Mouse (Mus musculus) intestine, embryonic 14.5 days (tissue): ENCODE data around the gene Tmod3. TPM values are rescaled to one million over a fixed set of nuclear protein-coding genes. Genes with fewer than 3 reads are reported as not detected.

ENCODE experiments used
- ATAC-seq: fragments of 200-750 bp; cut with Nextera tagmentation; replicated peaks from 2 replicates; pipeline ENCODE4 v1.8.0; 2017; ENCODE audit warnings: low read depth, moderate number of reproducible peaks, moderate TSS enrichment, moderate library complexity; ENCODE audit not compliant: low FRiP score, low TSS enrichment
- DNase-seq: peaks from one replicate; pipeline ENCODE4 v3.0.0-alpha.2; 2018; ENCODE audit warnings: low spot score
- H3K27ac ChIP-seq: fragments of 300-500 bp; sonication (generic); 2 replicates; pipeline ENCODE4 v1.5.1; 2014; ENCODE audit warnings: low read depth, mild to moderate bottlenecking, control low read depth
- H3K27me3 ChIP-seq: fragments of 300-500 bp; sonication (generic); replicated peaks from 2 replicates; pipeline ENCODE4 v1.6.1; 2014; ENCODE audit warnings: low read length, control low read depth; ENCODE audit not compliant: control insufficient read depth, insufficient read depth
- H3K36me3 ChIP-seq: fragments of 300-500 bp; sonication (generic); 2 replicates; pipeline ENCODE4 v1.6.1; 2014; ENCODE audit warnings: low read length, control low read depth; ENCODE audit not compliant: control insufficient read depth, insufficient read depth
- H3K4me1 ChIP-seq: fragments of 300-500 bp; sonication (generic); replicated peaks from 2 replicates; pipeline ENCODE4 v1.6.1; 2014; ENCODE audit warnings: low read length, control low read depth, mixed read lengths; ENCODE audit not compliant: control insufficient read depth, insufficient read depth
- H3K4me2 ChIP-seq: fragments of 300-500 bp; sonication (generic); 2 replicates; pipeline ENCODE4 v1.6.1; 2014; ENCODE audit warnings: low read length
- H3K4me3 ChIP-seq: fragments of 300-500 bp; sonication (generic); 2 replicates; pipeline ENCODE4 v1.5.1; 2014; ENCODE audit warnings: low read depth, low read length, control low read depth, mixed read lengths
- H3K9ac ChIP-seq: fragments of 300-500 bp; sonication (generic); 2 replicates; pipeline ENCODE4 v1.6.1; 2014; ENCODE audit warnings: mild to moderate bottlenecking, low read length
- H3K9me3 ChIP-seq: fragments of 300-500 bp; sonication (generic); 2 replicates; pipeline ENCODE4 v1.6.1; 2016; ENCODE audit warnings: low read length, control low read depth; ENCODE audit not compliant: control insufficient read depth
- WGBS: fragments of 180-500 bp; shearing (Covaris S2); extraction: QIAGEN DNeasy Blood & Tissue Kit; methylation state at CpG from one replicate; pipeline ENCODE4 v1.1.7; 2014; 5-methylcytosine and 5-hydroxymethylcytosine counted together
- polyA plus RNA-seq: library from polyadenylated mRNA; unstranded; fragments of >200 nt; fragmentation: Nextera tagmentation; extraction: Ambion mirVana; gene quantifications from 2 replicates; pipeline ENCODE4 v1.2.1, GENCODE M21; 2014

Gene Tmod3
- polyA plus RNA-seq, 1 experiment from 2014 or later, result 89.2 TPM

GRCm38 (mm10) chr9:75523646-75524045, 35.8 kb downstream of the Tmod3 start:
- ATAC-seq, result no peak
- H3K9ac ChIP-seq, result no peak overlapping the region
- H3K9me3 ChIP-seq, result no peaks in the 10 kb centered on the region
- 84% methylated on average over 6 of the region's 6 CpGs for WGBS
- H3K4me1 ChIP-seq, result no peaks in the 10 kb centered on the region
- H3K27me3 ChIP-seq, result no peaks in the 10 kb centered on the region
- DNase-seq, result no peak
- H3K27ac ChIP-seq, result no peak overlapping the region
- H3K36me3 ChIP-seq, result 0 out of 2 replicates have a peak, but pooled peaks cover under 1% of the 10 kb centered on the region
- H3K4me3 ChIP-seq, result no peak overlapping the region
- no peak overlapping the region for H3K4me2 ChIP-seq

- H3K4me2 ChIP-seq, result no peak overlapping the region
- H3K27ac ChIP-seq, result no peak overlapping the region
- no peak overlapping the region for H3K9ac ChIP-seq
- H3K36me3 ChIP-seq, result 0 out of 2 replicates have a peak, but pooled peaks cover 4% of the 10 kb centered on the region
- no peaks in the 10 kb centered on the region for H3K27me3 ChIP-seq
- no peaks in the 10 kb centered on the region for H3K9me3 ChIP-seq
- no peak overlapping the region for H3K4me3 ChIP-seq
- no peak for DNase-seq
- WGBS, result 65% methylated on average over 2 of the region's 2 CpGs
- H3K4me1 ChIP-seq, result no peaks in the 10 kb centered on the region
- ATAC-seq, result no peak
Observed at GRCm38 (mm10) chr9:75522217-75522616, 37.2 kb downstream of the Tmod3 start.

- Histone ChIP-seq H3K4me1 (no peaks in the 10 kb centered on the region), H3K27ac (no peak overlapping the region), H3K4me3 (no peak overlapping the region), H3K9me3 (no peaks in the 10 kb centered on the region), H3K4me2 (no peak overlapping the region), H3K27me3 (no peaks in the 10 kb centered on the region), H3K9ac (no peak overlapping the region), H3K36me3 (0 out of 2 replicates have a peak, but pooled peaks cover 4% of the 10 kb centered on the region)
- ATAC-seq (no peak), DNase-seq (no peak)
- 62% methylated on average over 4 of the region's 4 CpGs for WGBS
Observed at GRCm38 (mm10) chr9:75521788-75522187, 37.7 kb downstream of the Tmod3 start.

- ATAC-seq, result no peak
- no peak overlapping the region for H3K4me3 ChIP-seq
- DNase-seq, result no peak
- no peaks in the 10 kb centered on the region for H3K27me3 ChIP-seq
- no peaks in the 10 kb centered on the region for H3K4me1 ChIP-seq
- 94% methylated on average over 8 of the region's 8 CpGs for WGBS
- no peaks in the 10 kb centered on the region for H3K9me3 ChIP-seq
- H3K27ac ChIP-seq, result no peak overlapping the region
- H3K4me2 ChIP-seq, result no peak overlapping the region
- H3K9ac ChIP-seq, result no peak overlapping the region
- H3K36me3 ChIP-seq, result peaks cover 8% of the 10 kb centered on the region; the same call in 1 of the 2 replicates
Observed at GRCm38 (mm10) chr9:75520940-75521339, 38.5 kb downstream of the Tmod3 start.

- Histone ChIP-seq H3K4me3 (no peak overlapping the region), H3K36me3 (peaks cover 33% of the 10 kb centered on the region), H3K27ac (no peak overlapping the region), H3K4me2 (no peak overlapping the region), H3K4me1 (no peaks in the 10 kb centered on the region), H3K9me3 (no peaks in the 10 kb centered on the region), H3K9ac (no peak overlapping the region), H3K27me3 (no peaks in the 10 kb centered on the region)
- no peak for DNase-seq
- 71% methylated on average over 3 of the region's 3 CpGs for WGBS
- ATAC-seq, result no peak
Observed at GRCm38 (mm10) chr9:75517751-75518150, 41.7 kb downstream of the Tmod3 start.

- Histone ChIP-seq H3K27ac (no peak overlapping the region), H3K9me3 (no peaks in the 10 kb centered on the region), H3K9ac (no peak overlapping the region), H3K4me2 (no peak overlapping the region), H3K4me3 (no peak overlapping the region), H3K27me3 (no peaks in the 10 kb centered on the region), H3K36me3 (peaks cover 42% of the 10 kb centered on the region), H3K4me1 (no peaks in the 10 kb centered on the region)
- 61% methylated on average over 12 of the region's 12 CpGs for WGBS
- ATAC-seq, result peak; percentile 72; the same call in 1 of the 2 replicates
- peak; percentile 61 for DNase-seq
Observed at GRCm38 (mm10) chr9:75515464-75516113, 43.9 kb downstream of the Tmod3 start.

- no peaks in the 10 kb centered on the region for H3K4me1 ChIP-seq
- H3K9me3 ChIP-seq, result no peaks in the 10 kb centered on the region
- ATAC-seq (no peak), DNase-seq (no peak)
- H3K9ac ChIP-seq, result no peak overlapping the region
- H3K4me3 ChIP-seq, result no peak overlapping the region
- WGBS, result 86% methylated on average over 8 of the region's 8 CpGs
- H3K27ac ChIP-seq, result no peak overlapping the region
- no peaks in the 10 kb centered on the region for H3K27me3 ChIP-seq
- peaks cover 76% of the 10 kb centered on the region for H3K36me3 ChIP-seq
- no peak overlapping the region for H3K4me2 ChIP-seq
Observed at GRCm38 (mm10) chr9:75511236-75511939, 48.1 kb downstream of the Tmod3 start.

GRCm38 (mm10) chr9:75504311-75504710, 55.1 kb downstream of the Tmod3 start:
- no peak overlapping the region for H3K9ac ChIP-seq
- DNase-seq (no peak), ATAC-seq (no peak)
- H3K9me3 ChIP-seq, result no peaks in the 10 kb centered on the region
- no peaks in the 10 kb centered on the region for H3K27me3 ChIP-seq
- 87% methylated on average over 6 of the region's 6 CpGs for WGBS
- peaks cover 68% of the 10 kb centered on the region for H3K36me3 ChIP-seq
- H3K27ac ChIP-seq, result no peak overlapping the region
- H3K4me2 ChIP-seq, result no peak overlapping the region
- H3K4me3 ChIP-seq, result no peak overlapping the region
- no peaks in the 10 kb centered on the region for H3K4me1 ChIP-seq

- Histone ChIP-seq H3K4me3 (no peak overlapping the region), H3K9me3 (no peaks in the 10 kb centered on the region), H3K4me1 (no peaks in the 10 kb centered on the region), H3K27me3 (no peaks in the 10 kb centered on the region), H3K27ac (no peak overlapping the region), H3K4me2 (no peak overlapping the region), H3K36me3 (peaks cover 32% of the 10 kb centered on the region), H3K9ac (no peak overlapping the region)
- 96% methylated on average over 7 of the region's 7 CpGs for WGBS
- no peak for DNase-seq
- ATAC-seq, result no peak
Observed at GRCm38 (mm10) chr9:75498571-75498970, 60.9 kb downstream of the Tmod3 start.
